Comparison of ENCODE assay signal across 8 mouse cellular contexts in genomic region chr4:125126761-125127160, GRCm38 (mm10). TPM values are rescaled to one million over a fixed set of nuclear protein-coding genes. Genes with fewer than 3 reads are reported as not detected.
DNase-seq lines count a peak whose midpoint lies in the region; ATAC-seq lines count a peak whose summit lies in the region.

No protein-coding gene starts in this region.

- peak overlapping the region; percentile 71 for H3K4me3 ChIP-seq in lung, embryonic 16.5 days (ENCODE audit: low read length)
- peak overlapping the region; percentile 80 for H3K4me3 ChIP-seq in forebrain, embryonic 10.5 days
- 0 out of 2 replicates have a peak overlapping the region, but pooled peaks have one; percentile 66 for H3K4me3 ChIP-seq in limb, embryonic 10.5 days
- peak overlapping the region; percentile 64 for H3K4me3 ChIP-seq in neural tube, embryonic 15.5 days (replicated peaks)

- H3K27me3 ChIP-seq in lung, embryonic 16.5 days (ENCODE audit: control insufficient read depth, insufficient read depth, low read depth, low read length) = peaks cover 2% of the 10 kb centered on the region; the same call in 1 of the 2 replicates
- H3K27me3 ChIP-seq in forebrain, embryonic 10.5 days (ENCODE audit: poor library complexity, severe bottlenecking) = peaks cover 63% of the 10 kb centered on the region
- H3K27me3 ChIP-seq in limb, embryonic 10.5 days (ENCODE audit: low read depth, poor library complexity, severe bottlenecking) = peaks cover 47% of the 10 kb centered on the region
- peaks cover 17% of the 10 kb centered on the region for H3K27me3 ChIP-seq in neural tube, embryonic 15.5 days (replicated peaks)

- peak overlapping the region; percentile 84 for H3K4me2 ChIP-seq in lung, embryonic 16.5 days (ENCODE audit: low read depth, low read length)
- H3K4me2 ChIP-seq in neural tube, embryonic 15.5 days = peak overlapping the region; percentile 98

- H3K9me3 ChIP-seq in lung, embryonic 16.5 days (ENCODE audit: control insufficient read depth, low read length) = no peaks in the 10 kb centered on the region
- H3K9me3 ChIP-seq in forebrain, embryonic 10.5 days = no peaks in the 10 kb centered on the region
- no peaks in the 10 kb centered on the region for H3K9me3 ChIP-seq in limb, embryonic 10.5 days (replicated peaks)
- H3K9me3 ChIP-seq in neural tube, embryonic 15.5 days (replicated peaks) = no peaks in the 10 kb centered on the region

- peak overlapping the region; percentile 64 for H3K9ac ChIP-seq in lung, embryonic 16.5 days (ENCODE audit: low read length)
- H3K9ac ChIP-seq in neural tube, embryonic 15.5 days (replicated peaks) = no peak overlapping the region

- no peaks in the 10 kb centered on the region for H3K36me3 ChIP-seq in lung, embryonic 16.5 days (ENCODE audit: control insufficient read depth, insufficient read depth, low read length)
- no peaks in the 10 kb centered on the region for H3K36me3 ChIP-seq in forebrain, embryonic 10.5 days (replicated peaks)
- no peaks in the 10 kb centered on the region for H3K36me3 ChIP-seq in limb, embryonic 10.5 days
- H3K36me3 ChIP-seq in neural tube, embryonic 15.5 days = no peaks in the 10 kb centered on the region

- no peak overlapping the region for H3K27ac ChIP-seq in lung, embryonic 16.5 days (ENCODE audit: low read length)
- H3K27ac ChIP-seq in forebrain, embryonic 10.5 days = no peak overlapping the region
- no peak overlapping the region for H3K27ac ChIP-seq in limb, embryonic 10.5 days
- H3K27ac ChIP-seq in neural tube, embryonic 15.5 days (replicated peaks) = no peak overlapping the region

- DNase-seq in lung, postnatal 10 days = no peak
- no peak for DNase-seq in forebrain, embryonic 10.5 days (ENCODE audit: extremely low spot score, low spot score)
- DNase-seq in limb, embryonic 10.5 days (ENCODE audit: low spot score) = no peak
- no peak for DNase-seq in right cerebral cortex, postnatal 25 days
- no peak for DNase-seq in layer of hippocampus, adult 11-12 months (ENCODE audit: low spot score)
- no peak for DNase-seq in thymus, postnatal 10 days (ENCODE audit: low spot score in 2 of 2)

- 65% methylated on average over 7 of the region's 7 CpGs for WGBS in lung, embryonic 16.5 days
- 83% methylated on average over 7 of the region's 7 CpGs for WGBS in forebrain, embryonic 10.5 days
- WGBS in limb, embryonic 10.5 days = 85% methylated on average over 7 of the region's 7 CpGs
- WGBS in neural tube, embryonic 15.5 days = 89% methylated on average over 7 of the region's 7 CpGs

- no peak for ATAC-seq in lung, embryonic 16.5 days (ENCODE audit: low read depth)
- no peak for ATAC-seq in neural tube, embryonic 15.5 days (ENCODE audit: low FRiP score)

- peaks cover 24% of the 10 kb centered on the region for H3K4me1 ChIP-seq in lung, embryonic 16.5 days (replicated peaks; ENCODE audit: control insufficient read depth, insufficient read depth, low read length)
- H3K4me1 ChIP-seq in forebrain, embryonic 10.5 days = peaks cover 48% of the 10 kb centered on the region
- H3K4me1 ChIP-seq in limb, embryonic 10.5 days = peaks cover 47% of the 10 kb centered on the region
- H3K4me1 ChIP-seq in neural tube, embryonic 15.5 days = peaks cover 15% of the 10 kb centered on the region

RNA-seq across cellular contexts. Expression of gene Zc3h12a, which starts 0.9 kb away (rescaled TPM):
- polyA plus RNA-seq in lung, embryonic 16.5 days (2015; fragmentation: Nextera tagmentation; extraction: Ambion mirVana) = 0.55 and 0.58 TPM in 2 replicates
- 0.17 and 0.26 TPM in 2 replicates for polyA plus RNA-seq in forebrain, embryonic 10.5 days (2016; fragmentation: Nextera tagmentation; extraction: Ambion mirVana)
- polyA plus RNA-seq in limb, embryonic 10.5 days (2016; fragmentation: Nextera tagmentation; extraction: Ambion mirVana) = 0.23 and 0.58 TPM in 2 replicates
- polyA plus RNA-seq in neural tube, embryonic 15.5 days (2015; fragmentation: Nextera tagmentation; extraction: Ambion mirVana) = 0.15 and 0.68 TPM in 2 replicates

RNA-seq across cellular contexts. Expression of gene Meaf6, which starts 41.8 kb away (rescaled TPM):
- polyA plus RNA-seq in lung, embryonic 16.5 days (2015; fragmentation: Nextera tagmentation; extraction: Ambion mirVana) = 48.9 and 49.7 TPM in 2 replicates
- polyA plus RNA-seq in forebrain, embryonic 10.5 days (2016; fragmentation: Nextera tagmentation; extraction: Ambion mirVana) = 82.6 and 96.5 TPM in 2 replicates
- 64.2 and 70.9 TPM in 2 replicates for polyA plus RNA-seq in limb, embryonic 10.5 days (2016; fragmentation: Nextera tagmentation; extraction: Ambion mirVana)
- 141 and 164 TPM in 2 replicates for polyA plus RNA-seq in neural tube, embryonic 15.5 days (2015; fragmentation: Nextera tagmentation; extraction: Ambion mirVana)
